Mouse (Mus musculus) ES-E14 (cell line): Measurements from ENCODE around the gene Olfr1357.

Experiments
- CHD2 ChIP-seq: IDR thresholded peaks from 2 replicates; pipeline ENCODE4 v1.6.1; 2014; ENCODE audit warnings: mild to moderate bottlenecking, low read depth, low read length, inconsistent platforms
- MAFK ChIP-seq: IDR thresholded peaks from 2 replicates; pipeline ENCODE4 v1.6.1; 2014; ENCODE audit warnings: mild to moderate bottlenecking, low read depth, low read length, inconsistent platforms; ENCODE audit not compliant: insufficient read depth
- ZC3H11A ChIP-seq: IDR thresholded peaks from 2 replicates; pipeline ENCODE4 v1.6.1; 2012; ENCODE audit warnings: low read depth, mild to moderate bottlenecking, inconsistent platforms, low read length, borderline replicate concordance
- ZNF384 ChIP-seq: IDR thresholded peaks from 2 replicates; pipeline ENCODE4 v1.6.1; 2012; ENCODE audit warnings: low read depth, low read length, inconsistent platforms

- TF ChIP-seq ZC3H11A (0 out of 2 replicates have a peak, but pooled peaks have one; percentile 20), MAFK (no peak), ZNF384 (peak; percentile 79), CHD2 (no peak)
Observed at GRCm38 (mm10) chr10:78605080-78605479, 12.8 kb downstream of the Olfr1357 start.
